Mouse (Mus musculus): ENCODE measurements around the gene 1700008O03Rik. TPM values are rescaled to one million over a fixed set of nuclear protein-coding genes. Genes with fewer than 3 reads are reported as not detected.
A peak's percentile ranks its signal among the peaks of the same experiment; 100 is the strongest.

The 1700008O03Rik gene
- polyA plus RNA-seq (2012; rRNA removed), result 0.47 and 0.70 TPM in 2 replicates

GRCm38 (mm10) chr7:44385720-44386119 is at the start of gene 1700008O03Rik:
Gene 1700008O03Rik (minus strand): TSS chr7:44385820.
- DNase-seq (ENCODE audit: low read depth), result no peak

- DNase-seq (ENCODE audit: low read depth), result no peak
These were observed 48.5 kb upstream of the 1700008O03Rik start for GRCm38 (mm10) chr7:44434089-44434488.

DNA sequence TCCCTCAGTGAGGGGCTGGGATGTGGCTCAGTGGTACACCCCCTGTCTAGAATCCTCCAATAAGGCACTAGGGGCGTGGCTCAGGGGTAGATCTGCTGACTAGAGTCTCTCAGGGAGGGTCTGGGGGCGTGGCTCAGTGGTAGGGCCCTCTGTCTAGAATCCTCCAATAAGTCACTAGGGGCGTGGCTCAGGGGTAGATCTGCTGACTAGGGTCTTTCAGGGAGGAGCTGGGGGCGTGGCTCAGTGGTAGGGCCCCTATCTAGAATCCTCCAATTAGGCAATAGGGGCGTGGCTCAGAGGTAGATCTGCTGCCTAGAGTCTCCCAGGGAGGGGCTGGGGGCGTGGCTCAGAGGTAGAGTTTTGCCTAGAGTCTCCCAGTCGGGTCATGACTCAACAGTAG is 47.8 kb upstream of the 1700008O03Rik start:
- DNase-seq (ENCODE audit: low read depth), result no peak

GRCm38 (mm10) chr7:44432550-44432949 is 46.9 kb upstream of the 1700008O03Rik start:
- no peak for DNase-seq (ENCODE audit: low read depth)

DNA sequence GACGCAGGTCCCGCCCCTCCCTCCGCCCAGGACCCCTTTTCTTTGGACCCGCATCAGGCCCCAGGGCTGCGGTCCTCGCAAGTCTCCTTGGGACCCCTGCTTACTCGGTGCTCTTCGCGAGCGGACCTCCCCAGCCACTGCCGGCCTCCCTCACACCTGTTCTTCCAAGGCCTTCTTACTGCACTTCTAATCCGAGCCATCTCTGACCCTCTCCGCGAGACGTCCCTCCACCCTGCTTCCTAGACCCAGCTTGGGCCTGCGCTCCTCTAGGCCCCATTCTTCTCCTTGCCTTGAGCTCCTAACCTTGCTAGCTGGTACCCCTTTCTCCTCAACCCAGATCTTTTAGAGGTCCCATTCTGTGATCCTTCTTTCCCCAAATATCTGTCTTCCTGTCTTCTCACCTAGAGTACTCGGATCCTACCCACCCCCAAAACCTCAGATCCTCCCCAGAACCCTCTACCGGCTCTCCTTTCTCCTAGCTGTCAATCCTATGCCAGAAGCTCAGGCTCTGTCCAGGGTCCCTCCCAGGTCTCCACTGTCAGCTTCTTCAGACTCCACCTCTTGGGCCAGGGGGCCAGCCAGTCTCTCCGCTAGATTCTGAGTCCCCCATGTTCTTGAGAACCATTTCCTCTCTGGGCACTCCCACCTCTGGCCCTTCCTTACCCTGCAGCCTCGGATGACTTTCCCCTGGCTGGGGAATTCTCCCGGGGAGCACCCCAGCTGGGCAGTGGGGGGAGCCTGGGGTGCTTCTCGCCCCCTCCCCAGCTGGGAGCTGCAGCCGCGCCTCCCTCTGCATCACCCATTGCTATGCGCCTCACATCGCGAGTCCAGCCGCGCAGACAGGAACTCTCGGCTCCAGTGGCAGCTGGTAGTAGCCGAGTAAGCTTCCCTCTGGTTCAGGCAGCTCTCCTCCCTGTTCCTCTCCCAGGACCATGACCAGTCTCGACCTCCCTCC is 44.2 kb upstream of the 1700008O03Rik start:
- no peak for DNase-seq (ENCODE audit: low read depth)

DNA sequence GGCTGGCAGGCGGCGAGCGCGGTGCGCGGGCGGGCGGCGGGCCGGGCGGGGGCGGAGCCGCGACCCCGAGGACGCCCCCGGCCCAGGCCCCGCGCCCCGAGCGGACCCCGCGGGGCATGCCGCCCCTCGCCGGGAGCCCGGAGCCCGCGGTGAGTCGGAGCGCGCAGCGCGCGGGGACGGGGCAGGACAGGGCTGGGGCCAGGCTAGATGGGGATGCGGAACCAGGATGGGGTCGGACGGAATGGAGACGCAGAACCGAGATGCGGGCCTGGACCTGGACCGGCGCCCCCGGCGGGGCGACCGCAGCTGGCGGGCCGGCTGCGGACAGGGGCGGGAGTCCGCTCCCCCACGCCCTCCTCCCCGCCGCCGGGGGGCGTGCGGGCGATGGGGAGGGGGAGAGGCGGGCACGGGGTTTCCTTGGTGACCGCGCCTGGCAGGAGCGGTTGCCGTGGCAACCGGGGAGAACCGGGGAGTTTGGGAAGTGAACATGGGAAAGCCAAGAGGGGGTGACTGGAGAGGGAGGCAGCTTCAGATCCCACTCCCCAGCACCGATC is 43.4 kb upstream of the 1700008O03Rik start, which contains the start of gene Lrrc4b:
TSS of gene Lrrc4b (plus strand) at position 51 of the 554 bp plus-strand sequence.
- DNase-seq (ENCODE audit: low read depth), result no peak

- DNase-seq (ENCODE audit: low read depth), result no peak
These were observed 42.7 kb upstream of the 1700008O03Rik start for GRCm38 (mm10) chr7:44428171-44428950.

- DNase-seq (ENCODE audit: low read depth), result no peak
These were observed 42.0 kb upstream of the 1700008O03Rik start for GRCm38 (mm10) chr7:44427666-44428065.

DNA sequence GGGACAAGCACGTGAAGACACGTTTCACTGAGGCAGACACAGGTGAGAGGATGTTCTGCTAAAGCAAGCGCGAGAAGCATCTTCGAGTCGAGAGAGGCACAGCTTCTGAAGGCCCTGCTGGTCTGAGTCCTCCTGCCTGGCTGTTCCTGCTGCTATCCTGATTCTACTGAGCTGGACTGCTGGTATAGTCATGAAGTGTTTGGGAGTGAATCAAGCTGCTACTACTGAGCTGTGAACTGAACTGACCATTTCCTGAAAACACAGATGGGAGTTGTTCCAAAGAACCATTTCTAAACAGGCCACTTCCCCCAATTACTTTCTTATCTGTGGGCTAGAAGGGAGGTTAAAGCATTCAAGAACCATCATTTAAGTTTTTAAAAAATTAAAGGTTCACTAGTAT is 27.7 kb upstream of the 1700008O03Rik start:
- no peak for DNase-seq (ENCODE audit: low read depth)

GRCm38 (mm10) chr7:44411144-44411543 is 25.5 kb upstream of the 1700008O03Rik start:
- no peak for DNase-seq (ENCODE audit: low read depth)

- DNase-seq (ENCODE audit: low read depth), result no peak
These were observed 20.4 kb upstream of the 1700008O03Rik start for GRCm38 (mm10) chr7:44406015-44406355.

- DNase-seq (ENCODE audit: low read depth), result peak; percentile 13
These were observed 19.9 kb upstream of the 1700008O03Rik start for GRCm38 (mm10) chr7:44405346-44406014.

GRCm38 (mm10) chr7:44401673-44402072 is 16.1 kb upstream of the 1700008O03Rik start:
- DNase-seq (ENCODE audit: low read depth), result no peak

DNA sequence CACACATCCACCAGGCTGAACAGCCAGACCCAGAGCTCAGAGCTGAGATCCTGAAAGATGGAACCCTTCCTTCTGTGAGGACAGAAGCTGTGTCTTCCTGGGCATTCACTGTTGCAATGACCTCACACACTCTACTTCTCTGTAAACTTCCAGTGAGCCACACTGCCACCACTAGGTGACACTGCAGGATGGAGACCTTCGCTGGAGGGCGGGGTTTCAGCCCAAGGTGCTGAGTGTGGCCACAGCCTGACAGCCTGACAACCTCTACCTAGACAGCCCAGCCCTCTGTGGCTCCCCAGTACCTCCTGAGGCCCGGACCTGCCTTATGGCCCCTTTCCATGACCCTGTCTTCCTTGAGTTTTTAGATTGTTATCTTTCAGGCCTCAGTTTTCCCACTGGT is 12.9 kb upstream of the 1700008O03Rik start:
- DNase-seq (ENCODE audit: low read depth), result no peak

- DNase-seq (ENCODE audit: low read depth), result no peak
These were observed 7.7 kb upstream of the 1700008O03Rik start for GRCm38 (mm10) chr7:44393284-44393683.

DNA sequence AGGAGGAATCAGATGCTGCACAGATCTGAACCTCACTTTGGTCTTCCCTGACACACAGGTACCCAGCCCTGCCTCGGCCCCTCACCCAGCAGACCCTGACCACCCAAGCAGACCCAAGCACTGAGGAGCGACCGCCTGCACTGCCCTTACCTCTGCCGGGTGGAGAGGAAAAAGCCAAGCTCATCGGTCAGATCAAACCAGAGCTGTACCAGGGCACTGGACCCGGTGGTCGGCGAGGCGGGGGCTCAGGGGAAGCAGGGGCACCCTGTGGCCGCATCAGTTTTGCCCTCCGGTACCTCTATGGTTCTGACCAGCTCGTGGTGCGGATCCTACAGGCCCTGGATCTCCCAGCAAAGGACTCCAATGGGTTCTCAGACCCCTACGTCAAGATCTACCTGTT is 6.7 kb upstream of the 1700008O03Rik start:
- DNase-seq (ENCODE audit: low read depth), result no peak

DNA sequence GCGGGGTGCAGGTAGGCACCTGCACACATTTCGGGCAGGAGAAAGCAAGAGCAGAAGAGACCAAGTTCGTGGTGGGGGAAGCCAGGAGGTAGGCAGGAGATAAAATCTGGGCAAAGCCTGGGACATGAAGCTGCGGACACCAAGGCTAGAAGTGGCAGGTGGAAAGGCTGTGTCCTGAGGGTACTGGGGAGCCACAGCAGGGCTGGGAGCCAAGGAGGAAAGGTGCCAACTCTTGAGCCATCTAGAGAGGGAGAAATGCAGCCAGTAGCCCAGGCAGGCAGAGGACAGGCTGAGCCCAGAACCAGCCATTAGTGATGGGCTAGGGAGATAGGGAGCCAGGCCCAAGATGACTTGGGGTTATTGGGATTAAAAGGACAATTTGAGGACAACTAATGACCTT is 6.2 kb upstream of the 1700008O03Rik start:
- DNase-seq (ENCODE audit: low read depth), result peak; percentile 16

- no peak for DNase-seq (ENCODE audit: low read depth)
These were observed 932 bp downstream of the 1700008O03Rik start for GRCm38 (mm10) chr7:44384716-44385059.

- no peak for DNase-seq (ENCODE audit: low read depth)
These were observed 1.5 kb downstream of the 1700008O03Rik start, which contains the start of gene Syt3 for GRCm38 (mm10) chr7:44383980-44384715. Gene Syt3 (plus strand): TSS chr7:44384102.

DNA sequence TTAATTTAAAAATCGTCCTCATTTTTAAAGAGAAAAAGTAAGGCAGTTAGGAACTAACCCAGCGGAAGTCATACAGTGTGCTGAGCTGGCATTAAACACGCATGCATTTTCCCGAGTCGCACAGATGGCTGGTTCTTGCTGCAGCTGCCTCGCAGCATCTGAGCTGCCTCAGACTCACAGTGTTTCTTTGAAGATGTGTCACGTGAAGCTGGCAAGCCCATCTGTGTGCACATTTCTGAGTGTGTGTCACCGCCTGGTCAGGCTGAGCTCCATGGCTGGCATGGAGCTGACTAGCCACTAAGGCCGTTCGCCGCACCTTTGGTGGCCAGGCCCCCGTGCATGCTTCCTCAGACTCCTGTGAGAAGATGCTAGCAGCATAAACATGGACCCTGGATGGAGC is 3.1 kb downstream of the 1700008O03Rik start:
- no peak for DNase-seq (ENCODE audit: low read depth)

- DNase-seq (ENCODE audit: low read depth), result no peak
These were observed 7.3 kb downstream of the 1700008O03Rik start for GRCm38 (mm10) chr7:44378290-44378689.

Data from gonadal fat pad, adult 2 months (tissue).